Mouse (Mus musculus): Measurements from ENCODE around the gene Tcn2.

DNA sequence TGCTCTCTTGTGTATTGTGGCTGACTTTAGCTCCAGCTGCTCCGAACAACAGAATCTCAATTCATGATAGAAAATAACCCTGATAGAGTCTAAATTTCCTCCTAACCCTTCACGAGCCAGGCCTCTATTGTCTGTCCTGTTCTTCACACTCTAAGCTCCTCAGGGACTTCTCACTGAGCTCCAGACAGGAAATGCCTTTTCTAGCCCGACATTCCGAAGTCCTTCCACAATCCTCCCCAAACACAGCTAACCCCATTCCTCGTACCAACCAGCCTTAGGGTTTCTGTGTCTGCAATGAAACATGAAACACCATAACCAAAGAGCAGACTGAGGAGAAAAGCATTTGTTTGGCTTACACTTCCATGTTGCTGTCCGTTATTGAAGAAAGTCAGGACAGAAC is 49.6 kb upstream of the Tcn2 start:
- TF ChIP-seq POLR2A (IDR thresholded peaks at IDR 0.05; ENCODE audit: borderline replicate concordance, extremely low read depth, insufficient read depth, insufficient read length, poor library complexity, severe bottlenecking) (no peak), CTCF (IDR thresholded peaks at IDR 0.05; ENCODE audit: borderline replicate concordance, extremely low read depth, insufficient read depth, insufficient read length) (no peak)

All from brain, embryonic 14.5 days (tissue).